Mouse (Mus musculus) left cerebral cortex, postnatal 4 days (tissue): Measurements from ENCODE around the gene Brwd3. TPM values are rescaled to one million over a fixed set of nuclear protein-coding genes. Genes with fewer than 3 reads are reported as not detected.

ENCODE experiments used
- total RNA-seq, 2 experiments: library from RNA; stranded (reverse); gene quantifications; 2 replicates each; pipeline ENCODE4 v1.2.3; 2021

The Brwd3 gene
- total RNA-seq, 2 experiments from 2014 or later: 19.1 to 19.8 TPM

Other genes starting within 250 kb of the Brwd3 start
- not detected for gene Gm379, start 169.5 kb downstream of the Brwd3 start, total RNA-seq
- 1 to 10 TPM; 5.0 to 5.8 TPM for gene Hmgn5, start 179.0 kb upstream of the Brwd3 start, total RNA-seq